Mouse (Mus musculus) erythroblast, embryonic 14.5 days (primary cell): ENCODE results near the gene Gm28043.

Source experiments
- GATA1 ChIP-seq: IDR thresholded peaks from 2 replicates; pipeline ENCODE4 v1.6.1; 2012; ENCODE audit warnings: low read length, inconsistent platforms, mixed read lengths
- TAL1 ChIP-seq: IDR thresholded peaks from 3 replicates; pipeline ENCODE4 v1.6.1; 2012; ENCODE audit warnings: low read length, inconsistent platforms, mixed read lengths

DNA sequence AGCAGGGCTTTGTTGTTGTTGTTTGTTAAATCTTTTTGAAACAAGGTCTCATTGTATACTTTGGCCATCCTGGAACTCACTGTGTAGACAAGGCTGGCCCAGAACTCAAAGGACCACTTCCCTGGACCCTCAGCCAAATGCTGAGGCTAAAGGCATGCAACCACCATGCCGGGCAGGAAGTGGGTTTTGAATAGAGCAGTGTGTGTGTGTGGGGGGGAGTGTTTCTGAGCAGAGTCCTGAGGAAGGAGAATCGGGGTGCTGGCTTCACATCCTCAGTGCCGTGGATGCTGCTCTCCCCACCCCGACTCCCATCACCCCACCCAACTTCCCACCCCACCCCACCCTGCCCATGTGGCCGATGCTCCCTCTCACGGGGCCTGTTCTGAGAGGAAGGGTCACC lies 29.2 kb upstream of the Gm28043 start:
- TF ChIP-seq TAL1: no peak
- no peak for TF ChIP-seq GATA1
